Mouse (Mus musculus) myocyte (in vitro differentiated cells): Measurements from ENCODE around the gene Ryr1.

Source experiments
- POLR2A ChIP-seq: IDR thresholded peaks from one replicate; pipeline ENCODE4 v1.6.1; 2011; ENCODE audit warnings: low read depth, mild to moderate bottlenecking, control low read depth, moderate library complexity; ENCODE audit not compliant: insufficient read length
- REST ChIP-seq: IDR thresholded peaks from one replicate; pipeline ENCODE4 v1.6.1; 2011; ENCODE audit warnings: mild to moderate bottlenecking, control low read depth, moderate library complexity; ENCODE audit not compliant: insufficient read depth, insufficient read length
- TCF12 ChIP-seq: IDR thresholded peaks from one replicate; pipeline ENCODE4 v1.6.1; 2011; ENCODE audit warnings: mild to moderate bottlenecking, control low read depth; ENCODE audit not compliant: poor library complexity, insufficient read depth, severe bottlenecking

DNA sequence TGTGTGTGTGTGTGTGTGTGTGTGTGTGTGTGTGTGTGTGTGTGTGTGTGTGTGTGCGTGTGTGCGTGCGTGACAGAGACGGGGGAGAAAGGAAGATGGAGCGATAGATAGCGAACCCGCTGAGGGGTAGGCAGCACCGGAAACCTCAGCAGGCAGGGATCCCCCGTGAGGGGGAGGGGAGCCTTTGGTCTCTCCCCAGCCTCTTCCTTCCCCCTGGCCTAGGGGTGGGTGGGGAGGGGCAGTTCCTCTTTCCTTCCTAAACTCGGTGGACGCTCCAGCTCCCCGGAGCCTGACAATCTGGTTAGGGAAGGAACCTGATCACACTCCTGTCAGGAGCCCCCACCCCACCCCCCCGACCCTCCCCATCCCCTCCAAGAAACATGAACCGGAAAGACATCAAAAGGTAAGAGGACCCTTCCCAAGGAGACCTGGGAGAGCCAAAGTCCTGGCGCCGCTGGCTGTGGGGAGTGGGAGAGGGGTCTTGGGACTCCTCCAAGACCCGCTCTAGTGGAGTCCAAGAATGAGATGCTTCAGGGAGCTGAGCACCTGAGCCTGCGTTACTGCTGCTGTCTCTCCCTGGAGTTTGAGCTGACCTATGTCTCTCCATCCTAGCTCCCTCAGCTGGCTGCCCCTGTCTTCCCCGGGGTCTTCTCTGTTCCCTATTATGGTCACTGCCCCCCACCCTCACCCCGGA lies 9.9 kb upstream of the Ryr1 start, which contains the start of gene Rasgrp4:
- no peak for TF ChIP-seq REST
- no peak for TF ChIP-seq POLR2A
- no peak for TF ChIP-seq TCF12
